Comparison of ENCODE assay signal across 8 mouse cellular contexts in genomic region chr12:76534641-76535283, GRCm38 (mm10). TPM values are rescaled to one million over a fixed set of nuclear protein-coding genes. Genes with fewer than 3 reads are reported as not detected.
DNase-seq lines count a peak whose midpoint lies in the region; TF ChIP-seq lines count a peak whose summit lies in the region.

No protein-coding gene starts in this region.

- TF ChIP-seq CTCF in cerebellum, adult 2 months (IDR thresholded peaks at IDR 0.05; ENCODE audit: borderline replicate concordance, insufficient read depth, low read depth, low read length): no peak
- no peak for TF ChIP-seq CTCF in testis, adult 2 months (IDR thresholded peaks at IDR 0.05; ENCODE audit: control insufficient read depth, insufficient read depth, insufficient replicate concordance, low read depth, low read length)

- H3K4me3 ChIP-seq in cerebellum, adult 2 months (replicated peaks; ENCODE audit: insufficient read depth, low read depth, low read length): peak overlapping the region; percentile 78
- peak overlapping the region; percentile 43 for H3K4me3 ChIP-seq in testis, adult 2 months (ENCODE audit: control insufficient read depth, low read depth, low read length)
- H3K4me3 ChIP-seq in limb, embryonic 10.5 days: peak overlapping the region; percentile 85

- TF ChIP-seq POLR2A in cerebellum, adult 2 months (IDR thresholded peaks at IDR 0.05; ENCODE audit: borderline replicate concordance, insufficient read depth, low read length): no peak
- TF ChIP-seq POLR2A in testis, adult 2 months (IDR thresholded peaks at IDR 0.05; ENCODE audit: control insufficient read depth, low read depth, low read length): no peak

- H3K9me3 ChIP-seq in limb, embryonic 10.5 days (replicated peaks): no peaks in the 10 kb centered on the region

- no peak for DNase-seq in cerebellum, adult 2 months
- DNase-seq in cerebellum, postnatal 36 days: no peak
- DNase-seq in testis, postnatal 10 days (ENCODE audit: low spot score): no peak
- DNase-seq in limb, embryonic 10.5 days (ENCODE audit: low spot score): no peak
- peak; percentile 78 for DNase-seq in retina, postnatal 1 day
- DNase-seq in urinary bladder, postnatal 4 days (ENCODE audit: low spot score in 2 of 2): no peak
- no peak for DNase-seq in left cerebral cortex, adult 8-10 months (ENCODE audit: low spot score in 2 of 2)

- 0 out of 2 replicates have a peak, but pooled peaks cover 3% of the 10 kb centered on the region for H3K4me1 ChIP-seq in cerebellum, adult 2 months (ENCODE audit: control insufficient read depth, insufficient read depth, low read length)
- H3K4me1 ChIP-seq in testis, adult 2 months (ENCODE audit: control insufficient read depth, insufficient read depth, low read length): peaks cover 4% of the 10 kb centered on the region
- H3K4me1 ChIP-seq in limb, embryonic 10.5 days: peaks cover 64% of the 10 kb centered on the region

- 40% methylated on average over 9 of the region's 9 CpGs for WGBS in cerebellum, adult 2 months
- WGBS in limb, embryonic 10.5 days: 16% methylated on average over 9 of the region's 9 CpGs

- no peak overlapping the region for H3K27ac ChIP-seq in cerebellum, adult 2 months (ENCODE audit: insufficient read depth, low read length)
- H3K27ac ChIP-seq in testis, adult 2 months (ENCODE audit: control insufficient read depth, insufficient read depth, low read depth, low read length): peak overlapping the region; percentile 85
- H3K27ac ChIP-seq in limb, embryonic 10.5 days: peak overlapping the region; percentile 94; the same call in 1 of the 2 replicates

- H3K27me3 ChIP-seq in cerebellum, adult 2 months (ENCODE audit: control insufficient read depth, insufficient read depth, low read length): no peaks in the 10 kb centered on the region
- no peaks in the 10 kb centered on the region for H3K27me3 ChIP-seq in testis, adult 2 months (ENCODE audit: control insufficient read depth, insufficient read depth, low read length)
- H3K27me3 ChIP-seq in limb, embryonic 10.5 days (ENCODE audit: low read depth, poor library complexity, severe bottlenecking): peaks cover 45% of the 10 kb centered on the region

- no peaks in the 10 kb centered on the region for H3K36me3 ChIP-seq in testis, adult 2 months (ENCODE audit: control insufficient read depth, insufficient read depth, low read length)
- peaks cover 6% of the 10 kb centered on the region; the same call in 1 of the 2 replicates for H3K36me3 ChIP-seq in limb, embryonic 10.5 days

RNA-seq across cellular contexts. Expression of gene Plekhg3, which starts 4.1 kb away (rescaled TPM):
- polyA plus RNA-seq in cerebellum, adult 2 months (2012; rRNA removed): 30.1 and 34.4 TPM in 2 replicates
- 2.2 and 2.7 TPM in 2 replicates for polyA plus RNA-seq in testis, adult 2 months (2012; rRNA removed)
- polyA plus RNA-seq in limb, embryonic 10.5 days (2016; fragmentation: Nextera tagmentation; extraction: Ambion mirVana): 5.7 and 6.2 TPM in 2 replicates
- total RNA-seq in left cerebral cortex, adult 8-10 months (2022): 10 to 100 TPM; 16.2 to 20.2 (median 19.1) TPM
